Mouse (Mus musculus): ENCODE data around the gene Ldoc1. TPM values are rescaled to one million over a fixed set of nuclear protein-coding genes. Genes with fewer than 3 reads are reported as not detected.

Gene Ldoc1
- not detected in 2 replicates for polyA plus RNA-seq (2012; ENCODE audit: insufficient read depth, insufficient read length, missing spikeins)

DNA sequence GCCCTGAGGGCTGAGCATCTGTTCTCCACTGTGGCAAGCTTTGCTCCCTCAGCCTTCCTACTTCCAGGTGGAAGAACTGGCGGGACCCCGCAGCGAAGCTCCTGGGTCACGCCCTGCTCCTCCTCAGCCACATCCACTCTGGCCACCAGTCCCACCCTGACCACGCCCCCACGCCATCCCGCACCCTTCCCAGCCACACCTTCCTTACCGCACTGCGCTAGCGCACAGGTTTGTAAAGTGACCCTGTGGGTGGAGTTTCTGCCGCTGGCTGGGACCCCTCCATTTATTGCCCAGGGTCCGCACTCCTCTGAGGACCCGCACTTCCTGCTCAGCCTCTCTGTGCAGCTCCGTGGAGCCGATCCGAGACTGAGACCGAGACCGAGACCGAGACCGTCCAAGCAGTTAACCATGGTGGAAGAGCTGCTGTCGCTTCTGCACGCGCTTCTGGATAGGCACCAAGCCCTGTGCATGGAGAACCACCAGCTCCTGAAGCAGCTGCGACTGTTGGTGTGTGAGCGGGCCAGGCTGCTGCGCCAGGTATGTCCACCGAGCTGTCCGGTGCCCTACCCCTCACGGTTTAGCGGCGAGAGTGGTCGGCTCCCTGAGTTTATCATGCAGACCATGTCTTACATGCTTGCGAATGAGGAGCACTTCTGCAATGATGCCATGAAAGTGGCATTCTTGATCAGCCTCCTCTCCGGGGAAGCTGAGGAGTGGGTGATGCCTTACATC lies at the start of gene Ldoc1:
Ldoc1 (plus strand) TSS at position 196 of the 732 bp plus-strand sequence.
- no peak within 1 kb of the TSS for H3K4me3 ChIP-seq (ENCODE audit: insufficient read depth, low read length)

GRCm38 (mm10) chrX:61710131-61710530 lies 834 bp downstream of the Ldoc1 start:
- H3K4me1 ChIP-seq (ENCODE audit: control insufficient read depth, insufficient read depth, low read length), result no peaks in the 10 kb centered on the region
- H3K4me3 ChIP-seq (ENCODE audit: insufficient read depth, low read length), result no peak overlapping the region
- TF ChIP-seq POLR2A (IDR thresholded peaks at IDR 0.05; ENCODE audit: borderline replicate concordance, low read depth, low read length) (no peak), CTCF (IDR thresholded peaks at IDR 0.05; ENCODE audit: low read depth, low read length) (no peak)
- H3K27ac ChIP-seq (ENCODE audit: insufficient read depth, low read depth, low read length), result no peak overlapping the region

More for the DNA sequence above, at the start of gene Ldoc1:
- H3K27ac ChIP-seq (ENCODE audit: insufficient read depth, low read depth, low read length), result no peak within 1 kb of the TSS
- no peak for TF ChIP-seq CTCF (IDR thresholded peaks at IDR 0.05; ENCODE audit: low read depth, low read length)
- no peak for TF ChIP-seq POLR2A (IDR thresholded peaks at IDR 0.05; ENCODE audit: borderline replicate concordance, low read depth, low read length)
- no peaks in the 10 kb centered on the region for H3K4me1 ChIP-seq (ENCODE audit: control insufficient read depth, insufficient read depth, low read length)

DNA sequence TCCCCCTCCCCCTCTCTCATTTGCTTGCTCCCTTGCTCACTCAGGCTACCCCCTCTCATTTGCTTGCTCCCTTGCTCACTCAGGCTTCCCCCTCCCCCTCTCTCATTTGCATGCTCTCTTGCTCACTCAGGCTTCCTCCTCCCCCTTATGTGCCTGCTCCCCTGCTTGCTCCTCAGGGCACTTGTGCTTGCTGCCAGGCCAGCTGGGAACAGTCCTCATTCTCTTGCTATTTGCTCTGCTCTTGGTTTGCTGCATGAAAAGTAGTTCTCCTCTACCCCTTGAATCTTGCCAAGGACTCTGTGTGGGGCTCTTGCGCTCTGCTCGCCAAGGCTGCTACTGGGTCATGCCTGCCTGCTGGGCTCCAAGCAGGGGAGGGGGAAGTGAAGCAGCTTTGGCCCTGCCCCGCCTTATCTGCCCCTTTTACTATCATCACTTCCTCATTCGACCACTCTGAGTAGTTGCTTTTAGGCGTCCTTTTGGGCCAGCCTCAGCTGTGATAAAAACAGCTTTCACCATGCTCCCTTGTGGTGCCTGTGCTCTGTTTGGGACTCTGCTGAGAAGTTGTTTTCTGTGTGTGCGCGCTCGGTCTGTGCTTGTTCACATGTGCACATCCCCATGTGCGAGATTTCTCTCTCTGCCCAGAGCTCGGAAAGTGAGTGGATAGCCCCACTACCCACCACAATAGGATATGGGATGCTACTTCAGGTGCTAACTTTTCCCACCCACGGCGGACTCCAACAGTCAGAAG lies 13.2 kb downstream of the Ldoc1 start:
- H3K27ac ChIP-seq (ENCODE audit: insufficient read depth, low read depth, low read length), result peak overlapping the region; percentile 54
- H3K4me3 ChIP-seq (ENCODE audit: insufficient read depth, low read length), result peak overlapping the region; percentile 37
- TF ChIP-seq CTCF (IDR thresholded peaks at IDR 0.05; ENCODE audit: low read depth, low read length), result no peak
- no peak for TF ChIP-seq POLR2A (IDR thresholded peaks at IDR 0.05; ENCODE audit: borderline replicate concordance, low read depth, low read length)
- no peaks in the 10 kb centered on the region for H3K4me1 ChIP-seq (ENCODE audit: control insufficient read depth, insufficient read depth, low read length)

DNA sequence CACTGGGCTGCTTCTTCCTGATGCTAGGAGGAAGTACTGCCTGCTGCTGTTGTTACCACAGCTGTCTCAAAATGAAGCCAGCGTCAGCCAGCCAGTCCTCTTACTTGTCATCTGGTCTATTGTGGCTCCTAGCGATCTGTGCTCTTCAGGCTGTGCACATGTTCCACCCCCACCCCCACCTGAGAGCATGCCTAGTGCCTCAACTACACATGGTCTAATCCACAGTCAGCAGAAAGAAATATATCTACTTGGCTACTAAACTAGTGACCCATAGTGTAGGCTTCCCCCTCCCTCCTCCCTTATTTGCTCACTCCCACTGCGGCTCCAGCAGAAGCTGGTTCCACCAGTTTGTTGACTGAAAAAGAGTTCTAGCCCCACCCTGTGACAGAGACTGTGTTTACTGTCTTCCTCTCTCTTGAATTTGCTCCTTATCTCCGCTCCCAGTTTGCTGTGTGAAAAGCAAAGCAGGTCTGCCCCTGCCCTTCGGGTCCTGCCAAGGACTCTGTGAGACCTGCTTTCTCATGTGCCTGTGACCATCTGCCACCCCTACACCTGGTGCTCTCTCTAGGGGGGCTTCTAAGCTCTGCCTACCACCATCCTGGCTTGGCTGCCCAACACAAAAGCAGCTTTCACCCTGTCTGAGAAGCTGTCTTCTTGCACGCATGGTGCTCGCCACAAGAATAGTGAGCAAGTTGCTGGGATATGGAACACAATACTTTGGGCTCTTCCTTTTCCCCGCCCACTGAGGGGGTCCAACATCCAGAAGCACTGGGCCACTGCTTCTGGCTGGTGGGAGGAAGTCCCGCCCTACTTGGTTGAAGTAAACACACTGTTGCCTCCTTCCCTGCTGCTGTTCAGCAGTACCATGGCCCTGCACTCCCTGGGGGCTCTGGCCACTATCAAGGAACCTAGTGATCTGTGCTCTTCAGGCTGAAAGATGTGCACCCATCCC lies 14.0 kb downstream of the Ldoc1 start:
- Histone ChIP-seq H3K4me3 (ENCODE audit: insufficient read depth, low read length) (peak overlapping the region; percentile 37), H3K4me1 (ENCODE audit: control insufficient read depth, insufficient read depth, low read length) (no peaks in the 10 kb centered on the region), H3K27ac (ENCODE audit: insufficient read depth, low read depth, low read length) (peak overlapping the region; percentile 54; the same call in 1 of the 2 replicates)
- TF ChIP-seq CTCF (IDR thresholded peaks at IDR 0.05; ENCODE audit: low read depth, low read length) (no peak), POLR2A (IDR thresholded peaks at IDR 0.05; ENCODE audit: borderline replicate concordance, low read depth, low read length) (no peak)

DNA sequence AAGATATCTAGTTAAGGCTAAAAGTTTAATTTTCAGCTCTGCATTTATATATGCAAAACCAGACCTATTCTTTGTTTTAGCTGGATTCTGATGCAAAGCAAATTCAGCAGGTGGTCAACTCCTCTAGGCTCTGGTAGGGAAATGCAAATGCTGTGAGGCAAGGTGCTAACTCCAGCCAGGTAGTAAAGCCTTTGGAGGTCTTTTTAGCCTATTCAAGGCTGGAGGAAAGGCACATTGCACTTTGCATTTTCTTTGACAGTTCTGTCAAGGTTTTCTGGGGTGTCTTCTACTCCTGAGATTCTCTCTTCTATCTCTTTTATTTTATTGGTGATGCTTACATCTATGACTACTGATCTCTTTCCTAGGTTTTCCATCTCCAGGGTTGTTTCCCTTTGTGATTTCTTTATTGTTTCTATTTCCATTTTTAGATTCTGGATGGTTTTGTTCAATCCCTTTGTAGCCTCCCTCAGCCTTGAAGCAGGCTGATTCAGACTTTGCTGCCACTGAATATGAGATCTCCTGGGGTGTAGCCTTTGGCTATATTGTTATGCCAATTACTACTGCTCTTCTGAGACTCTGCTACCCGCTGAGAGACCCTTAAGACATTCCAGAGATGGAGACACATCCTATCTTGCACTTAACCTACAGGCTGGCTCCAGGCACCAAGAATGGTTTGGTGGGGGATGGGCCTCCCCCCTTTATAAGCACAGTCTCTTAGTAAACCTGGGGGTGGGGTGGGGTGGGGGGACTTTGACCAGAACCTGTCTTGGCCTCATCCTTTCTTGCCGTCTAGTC lies 18.4 kb downstream of the Ldoc1 start:
- Histone ChIP-seq H3K4me3 (ENCODE audit: insufficient read depth, low read length) (no peak overlapping the region), H3K4me1 (ENCODE audit: control insufficient read depth, insufficient read depth, low read length) (no peaks in the 10 kb centered on the region), H3K27ac (ENCODE audit: insufficient read depth, low read depth, low read length) (no peak overlapping the region)
- TF ChIP-seq POLR2A (IDR thresholded peaks at IDR 0.05; ENCODE audit: borderline replicate concordance, low read depth, low read length), result no peak

Data from bone marrow macrophage, adult 2 months (primary cell).